Mouse (Mus musculus): ENCODE measurements around the gene Epdr1. TPM values are rescaled to one million over a fixed set of nuclear protein-coding genes. Genes with fewer than 3 reads are reported as not detected.
"Not testable (repeated sequence)": the region's sequence is repeated elsewhere in the genome, so short reads cannot be mapped to it uniquely, and the experiment has no call there.

Gene Epdr1
- polyA plus RNA-seq, 1 experiment from 2014 or later, result 0.23 TPM

DNA sequence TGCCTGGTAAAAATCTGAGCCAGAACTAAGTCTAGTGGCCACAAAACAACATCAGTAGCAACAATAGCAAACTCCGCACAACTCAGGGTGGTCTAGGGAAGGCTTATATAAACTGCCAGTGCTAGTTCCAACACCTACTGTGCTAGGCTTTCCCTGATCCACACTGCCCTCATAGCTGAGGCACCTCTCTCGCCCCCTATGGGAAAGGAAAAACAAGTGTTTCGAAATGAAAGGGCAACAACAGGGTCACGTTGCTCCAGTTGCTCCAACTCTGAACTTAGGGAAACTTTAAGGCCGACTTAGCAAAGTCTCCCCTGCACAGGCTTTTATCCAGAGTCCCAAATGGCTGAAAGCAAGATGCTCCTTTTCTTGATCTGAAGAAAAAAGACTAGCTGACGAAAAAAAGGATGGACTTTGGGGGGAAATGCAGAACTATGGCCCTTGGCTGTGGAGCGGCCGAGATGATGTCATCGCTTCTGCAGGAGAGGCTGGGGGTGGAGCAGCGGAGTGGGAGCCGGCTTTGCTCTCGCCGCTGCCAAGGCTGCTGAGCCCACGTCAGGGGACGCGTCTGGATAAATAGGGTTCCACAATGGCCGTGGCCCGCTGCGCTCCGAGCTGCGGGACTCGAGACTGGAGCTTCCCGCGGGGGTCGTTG lies 3.0 kb upstream of the Epdr1 start, which contains the start of gene Sfrp4:
TSS of gene Sfrp4 (plus strand) at position 532 of the 655 bp plus-strand sequence.
- Histone ChIP-seq H3K27ac (no peak within 1 kb of the TSS), H3K4me3 (ENCODE audit: inconsistent target) (peak within 1 kb of the TSS; percentile 1; the same call in 1 of the 2 replicates), H3K36me3 (ENCODE audit: inconsistent target) (no peaks in the 10 kb centered on the region), H3K79me2 (ENCODE audit: inconsistent target) (no peaks in the 10 kb centered on the region)
- WGBS (ENCODE audit: missing documents), result 5% methylated on average over 25 of the region's 25 CpGs

DNA sequence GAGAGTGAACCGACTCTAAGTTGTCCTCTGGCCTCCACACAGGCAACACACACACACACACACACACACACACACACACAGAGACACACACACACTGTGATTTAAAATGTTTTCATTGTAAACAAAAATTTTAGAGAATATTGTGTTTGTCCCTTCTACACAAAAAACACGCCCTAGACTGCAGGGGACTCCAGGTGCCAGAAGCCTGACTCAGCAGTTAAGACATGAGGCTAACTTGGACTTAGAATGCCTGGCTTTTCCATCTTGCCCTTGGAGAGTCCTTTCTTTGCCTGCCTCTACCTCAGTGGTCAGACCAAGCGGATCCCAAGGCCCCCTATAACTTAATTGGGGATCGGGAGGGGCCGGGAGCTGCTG lies 899 bp downstream of the Epdr1 start:
- no peaks in the 10 kb centered on the region for H3K36me3 ChIP-seq (ENCODE audit: inconsistent target)
- H3K27ac ChIP-seq, result no peak overlapping the region
- 16% methylated on average over 4 of the region's 5 CpGs for WGBS (ENCODE audit: missing documents)
- no peaks in the 10 kb centered on the region for H3K79me2 ChIP-seq (ENCODE audit: inconsistent target)
- H3K4me3 ChIP-seq (ENCODE audit: inconsistent target), result peak overlapping the region; percentile 16; the same call in 1 of the 2 replicates

DNA sequence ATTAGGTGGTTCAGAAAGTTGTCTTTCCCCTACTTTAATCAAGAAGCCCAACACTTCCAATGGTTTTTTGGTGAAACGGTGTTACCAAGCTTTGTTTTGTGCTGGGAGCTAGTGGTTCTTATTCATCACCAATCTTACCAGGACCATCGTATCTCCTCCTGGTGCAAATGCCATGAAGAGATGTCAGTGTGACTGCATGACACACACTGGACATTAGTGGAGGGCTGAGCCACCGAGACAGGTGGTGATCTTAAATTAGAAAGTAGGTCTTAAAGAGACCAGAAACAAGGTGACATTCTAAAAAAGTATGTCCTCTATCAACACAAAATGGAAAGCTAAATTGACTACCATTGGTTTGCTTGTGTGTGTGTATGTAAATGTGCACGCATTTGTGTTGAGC lies 1.6 kb downstream of the Epdr1 start:
- Histone ChIP-seq H3K79me2 (ENCODE audit: inconsistent target) (no peaks in the 10 kb centered on the region), H3K27ac (no peak overlapping the region), H3K4me3 (ENCODE audit: inconsistent target) (no peak overlapping the region), H3K36me3 (ENCODE audit: inconsistent target) (no peaks in the 10 kb centered on the region)
- WGBS (ENCODE audit: missing documents), result 92% methylated on average over 4 of the region's 4 CpGs

DNA sequence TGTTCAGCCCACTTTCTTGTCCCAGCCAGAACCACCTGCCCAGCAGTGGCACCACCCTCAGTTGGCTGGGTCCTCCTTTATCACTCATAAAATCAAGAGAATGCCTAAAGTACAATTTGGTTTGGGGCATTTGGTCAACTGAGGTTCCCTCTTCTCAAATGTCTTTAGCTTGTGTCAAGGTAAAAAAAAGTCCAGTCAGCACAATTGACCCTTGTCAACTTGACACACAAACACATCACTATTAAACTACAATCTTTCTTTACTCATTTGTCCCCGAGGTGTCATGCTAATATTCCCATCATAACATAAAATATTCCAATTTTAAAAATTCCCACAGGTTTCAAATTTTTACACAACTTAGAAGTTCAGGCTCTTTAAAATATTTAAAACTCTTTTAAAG lies 5.4 kb downstream of the Epdr1 start:
- Histone ChIP-seq H3K79me2 (ENCODE audit: inconsistent target) (no peaks in the 10 kb centered on the region), H3K36me3 (ENCODE audit: inconsistent target) (no peaks in the 10 kb centered on the region), H3K27ac (no peak overlapping the region), H3K4me3 (ENCODE audit: inconsistent target) (no peak overlapping the region)
- 82% methylated on average over 1 of the region's 1 CpGs for WGBS (ENCODE audit: missing documents)

DNA sequence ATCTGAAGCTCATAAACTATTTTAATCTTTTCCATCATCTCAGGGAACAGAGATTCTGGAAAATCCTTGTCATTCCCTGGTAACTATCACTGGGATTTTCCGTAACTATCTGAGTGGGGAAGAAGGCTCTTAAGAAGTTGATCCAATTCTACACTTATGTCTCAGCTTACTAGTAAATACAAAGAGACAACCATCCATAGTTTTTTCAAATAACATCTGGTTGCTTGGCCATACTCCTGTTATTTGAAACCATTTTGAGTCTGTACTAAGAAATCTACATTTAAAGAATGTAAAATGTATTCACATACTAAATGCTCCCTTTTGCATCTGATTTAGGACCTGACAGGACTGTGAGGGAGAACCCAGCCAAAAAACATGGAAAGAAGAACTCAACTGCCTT lies 6.3 kb downstream of the Epdr1 start:
- no peaks in the 10 kb centered on the region for H3K79me2 ChIP-seq (ENCODE audit: inconsistent target)
- H3K36me3 ChIP-seq (ENCODE audit: inconsistent target), result no peaks in the 10 kb centered on the region
- 100% methylated on average over 1 of the region's 1 CpGs for WGBS (ENCODE audit: missing documents)
- H3K4me3 ChIP-seq (ENCODE audit: inconsistent target), result no peak overlapping the region
- H3K27ac ChIP-seq, result no peak overlapping the region

DNA sequence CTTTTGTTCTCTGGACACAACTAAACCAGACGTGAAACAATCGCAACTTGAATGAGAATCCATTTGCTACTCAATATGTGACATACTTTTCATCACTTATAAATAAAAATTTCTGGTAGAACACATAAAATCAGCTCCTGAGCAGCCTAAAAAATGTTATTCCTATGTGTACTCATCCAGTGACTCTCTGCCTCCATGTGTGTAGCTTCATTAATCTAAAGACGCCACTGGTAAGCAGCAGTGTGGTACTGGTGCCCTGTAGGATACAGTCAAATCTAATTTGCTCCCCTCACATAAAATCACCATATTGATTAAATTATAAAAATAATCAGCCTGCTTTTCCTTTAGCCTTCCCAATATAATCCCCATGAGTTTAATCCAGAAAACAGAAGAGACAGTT lies 6.8 kb downstream of the Epdr1 start:
- WGBS (ENCODE audit: missing documents), result 90% methylated on average over 3 of the region's 3 CpGs
- Histone ChIP-seq H3K79me2 (ENCODE audit: inconsistent target) (no peaks in the 10 kb centered on the region), H3K4me3 (ENCODE audit: inconsistent target) (no peak overlapping the region), H3K36me3 (ENCODE audit: inconsistent target) (no peaks in the 10 kb centered on the region), H3K27ac (no peak overlapping the region)

DNA sequence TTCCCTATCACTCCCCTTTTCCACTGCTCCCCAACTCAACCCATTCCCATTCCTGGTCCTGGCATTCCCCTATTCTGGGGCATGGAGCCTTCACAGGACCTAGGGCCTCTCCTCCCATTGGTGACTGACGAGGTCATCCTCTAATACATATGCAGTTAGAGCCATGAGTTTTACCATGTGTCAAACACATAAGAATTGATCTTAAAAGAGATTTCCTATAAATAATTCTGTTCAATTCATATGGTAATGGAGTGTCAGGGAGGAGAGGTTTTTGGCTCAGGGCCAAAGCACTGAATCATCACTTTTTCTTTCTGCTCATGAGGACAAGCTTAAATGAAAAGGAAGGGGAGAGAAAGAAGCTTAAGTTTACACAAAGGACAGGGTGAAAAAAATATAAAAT lies 7.4 kb downstream of the Epdr1 start:
- 89% methylated on average over 1 of the region's 1 CpGs for WGBS (ENCODE audit: missing documents)
- H3K36me3 ChIP-seq (ENCODE audit: inconsistent target), result no peaks in the 10 kb centered on the region
- H3K27ac ChIP-seq, result no peak overlapping the region
- H3K4me3 ChIP-seq (ENCODE audit: inconsistent target), result no peak overlapping the region
- no peaks in the 10 kb centered on the region for H3K79me2 ChIP-seq (ENCODE audit: inconsistent target)

DNA sequence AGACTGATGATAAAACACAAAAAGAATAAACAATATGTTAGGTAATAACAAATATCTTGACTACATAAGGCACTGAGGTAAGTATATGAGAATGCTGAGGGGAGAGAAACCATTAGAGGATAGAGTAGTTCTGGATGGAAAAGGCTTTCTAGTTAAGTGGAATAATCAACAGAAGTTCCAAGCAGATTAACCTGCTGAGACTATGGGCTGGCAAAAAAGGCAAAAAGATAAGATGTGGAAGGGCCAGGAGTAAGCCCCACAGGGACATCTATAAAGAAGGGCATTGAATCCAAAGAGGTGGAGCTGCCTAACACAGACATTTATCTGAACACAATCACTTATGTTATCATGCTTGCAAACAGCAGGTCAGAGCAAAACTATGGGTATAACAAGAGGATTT lies 11.6 kb downstream of the Epdr1 start:
- Histone ChIP-seq H3K4me3 (ENCODE audit: inconsistent target) (no peak overlapping the region), H3K27ac (no peak overlapping the region), H3K79me2 (ENCODE audit: inconsistent target) (no peaks in the 10 kb centered on the region), H3K36me3 (ENCODE audit: inconsistent target) (no peaks in the 10 kb centered on the region)

DNA sequence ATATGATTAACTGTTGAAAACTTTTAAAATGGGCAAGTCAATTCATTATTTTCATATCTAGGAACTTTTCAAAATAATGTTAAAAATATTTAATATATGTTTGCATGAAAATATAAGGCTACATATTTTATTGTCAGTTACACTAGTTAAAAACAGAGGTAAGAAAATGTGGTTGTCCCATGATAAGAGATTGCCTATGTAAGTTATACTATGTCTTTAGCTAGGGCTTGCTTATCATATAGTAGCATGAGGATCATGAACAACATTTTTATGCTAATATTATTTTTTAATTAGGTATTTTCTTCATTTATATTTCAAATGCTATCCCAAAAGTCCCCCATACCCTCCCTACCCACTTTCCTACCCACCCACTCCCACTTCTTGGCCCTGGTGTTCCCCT lies 14.8 kb downstream of the Epdr1 start:
- Histone ChIP-seq H3K27ac (no peak overlapping the region), H3K4me3 (ENCODE audit: inconsistent target) (no peak overlapping the region), H3K36me3 (ENCODE audit: inconsistent target) (no peaks in the 10 kb centered on the region), H3K79me2 (ENCODE audit: inconsistent target) (no peaks in the 10 kb centered on the region)

DNA sequence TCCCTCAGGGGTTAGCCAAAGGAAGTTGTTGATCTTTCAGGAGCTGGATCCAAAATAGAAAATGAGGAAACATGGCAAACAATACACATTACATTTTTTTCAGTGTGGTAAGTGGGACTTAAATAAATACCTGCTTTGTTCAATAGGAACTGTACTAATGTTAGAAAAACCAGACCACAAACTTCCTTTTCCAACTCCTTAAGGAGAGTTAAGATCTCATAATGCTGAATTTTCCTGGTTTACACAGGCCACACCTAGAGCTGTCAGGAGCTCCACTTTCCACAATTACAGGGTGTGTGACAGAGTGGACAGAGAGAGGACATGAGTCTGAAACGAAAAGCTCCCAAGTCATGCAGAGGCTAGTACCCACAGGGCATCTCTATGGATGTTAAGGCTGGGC lies 16.0 kb downstream of the Epdr1 start:
- Histone ChIP-seq H3K36me3 (ENCODE audit: inconsistent target) (no peaks in the 10 kb centered on the region), H3K79me2 (ENCODE audit: inconsistent target) (no peaks in the 10 kb centered on the region), H3K4me3 (ENCODE audit: inconsistent target) (no peak overlapping the region), H3K27ac (no peak overlapping the region)
- 60% methylated on average over 1 of the region's 1 CpGs for WGBS (ENCODE audit: missing documents)

DNA sequence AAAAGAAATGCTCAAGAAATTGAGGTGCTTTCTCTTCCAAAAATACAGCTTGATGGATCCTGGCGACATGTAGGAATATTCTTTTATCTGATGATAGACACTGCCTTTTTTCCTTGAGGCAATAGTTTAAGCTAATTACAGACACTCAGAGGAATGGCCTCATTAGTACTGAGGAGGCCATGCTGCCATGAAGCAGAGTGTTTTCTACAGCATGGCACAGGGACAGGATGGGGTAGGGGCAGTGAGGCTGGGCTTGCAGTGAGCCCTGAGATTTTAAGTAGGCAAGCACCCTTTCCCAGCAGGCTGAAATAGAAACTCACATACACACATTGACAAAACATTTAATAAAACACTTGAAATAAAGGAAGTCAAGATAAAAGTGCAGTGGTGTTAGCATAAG lies 17.2 kb downstream of the Epdr1 start:
- Histone ChIP-seq H3K27ac (no peak overlapping the region), H3K4me3 (ENCODE audit: inconsistent target) (no peak overlapping the region), H3K36me3 (ENCODE audit: inconsistent target) (no peaks in the 10 kb centered on the region), H3K79me2 (ENCODE audit: inconsistent target) (no peaks in the 10 kb centered on the region)
- WGBS (ENCODE audit: missing documents), result 100% methylated on average over 1 of the region's 1 CpGs

DNA sequence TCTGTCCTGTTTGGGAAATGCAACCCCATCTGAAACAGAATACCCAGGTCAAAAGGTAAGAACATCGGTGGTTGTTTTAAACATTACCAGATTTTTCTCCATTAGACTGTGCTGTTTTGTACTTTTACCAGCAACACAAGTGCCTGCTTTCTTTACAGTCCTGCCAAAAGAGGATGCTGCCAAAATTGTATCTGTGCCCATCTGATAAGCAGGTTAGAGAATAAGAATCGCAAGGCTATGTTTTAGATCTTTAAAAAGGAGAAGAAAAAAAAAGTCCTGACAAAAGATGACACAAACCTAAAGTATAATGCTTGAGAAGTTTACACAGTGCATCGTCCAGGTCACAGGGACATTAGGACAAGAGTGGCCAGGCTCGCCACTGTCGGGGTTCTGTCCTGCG lies 20.5 kb downstream of the Epdr1 start:
- H3K36me3 ChIP-seq (ENCODE audit: inconsistent target), result no peaks in the 10 kb centered on the region
- no peaks in the 10 kb centered on the region for H3K79me2 ChIP-seq (ENCODE audit: inconsistent target)
- H3K4me3 ChIP-seq (ENCODE audit: inconsistent target), result no peak overlapping the region
- H3K27ac ChIP-seq, result no peak overlapping the region
- 74% methylated on average over 6 of the region's 6 CpGs for WGBS (ENCODE audit: missing documents)

DNA sequence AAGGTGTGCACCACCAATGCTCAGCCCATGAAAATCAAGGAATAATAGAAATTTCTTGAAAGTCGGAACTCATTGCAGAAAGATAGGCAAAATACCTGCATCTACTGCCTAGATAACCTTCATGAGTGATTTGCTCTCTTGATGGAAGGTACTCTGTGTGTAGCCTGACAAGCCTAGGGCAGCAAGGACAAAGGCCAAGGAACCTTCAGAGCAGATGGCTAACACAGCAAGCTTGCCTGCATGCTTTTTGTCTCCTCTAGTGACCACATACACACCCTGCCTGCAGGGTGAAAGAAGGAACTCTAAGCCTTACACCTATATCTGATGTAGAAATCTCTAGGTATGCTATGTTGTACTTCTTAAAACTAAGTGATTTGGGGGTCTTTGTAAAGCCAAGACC lies 24.6 kb downstream of the Epdr1 start:
- WGBS (ENCODE audit: missing documents), result 93% methylated on average over 1 of the region's 1 CpGs
- Histone ChIP-seq H3K36me3 (ENCODE audit: inconsistent target) (no peaks in the 10 kb centered on the region), H3K4me3 (ENCODE audit: inconsistent target) (no peak overlapping the region), H3K27ac (no peak overlapping the region), H3K79me2 (ENCODE audit: inconsistent target) (no peaks in the 10 kb centered on the region)

DNA sequence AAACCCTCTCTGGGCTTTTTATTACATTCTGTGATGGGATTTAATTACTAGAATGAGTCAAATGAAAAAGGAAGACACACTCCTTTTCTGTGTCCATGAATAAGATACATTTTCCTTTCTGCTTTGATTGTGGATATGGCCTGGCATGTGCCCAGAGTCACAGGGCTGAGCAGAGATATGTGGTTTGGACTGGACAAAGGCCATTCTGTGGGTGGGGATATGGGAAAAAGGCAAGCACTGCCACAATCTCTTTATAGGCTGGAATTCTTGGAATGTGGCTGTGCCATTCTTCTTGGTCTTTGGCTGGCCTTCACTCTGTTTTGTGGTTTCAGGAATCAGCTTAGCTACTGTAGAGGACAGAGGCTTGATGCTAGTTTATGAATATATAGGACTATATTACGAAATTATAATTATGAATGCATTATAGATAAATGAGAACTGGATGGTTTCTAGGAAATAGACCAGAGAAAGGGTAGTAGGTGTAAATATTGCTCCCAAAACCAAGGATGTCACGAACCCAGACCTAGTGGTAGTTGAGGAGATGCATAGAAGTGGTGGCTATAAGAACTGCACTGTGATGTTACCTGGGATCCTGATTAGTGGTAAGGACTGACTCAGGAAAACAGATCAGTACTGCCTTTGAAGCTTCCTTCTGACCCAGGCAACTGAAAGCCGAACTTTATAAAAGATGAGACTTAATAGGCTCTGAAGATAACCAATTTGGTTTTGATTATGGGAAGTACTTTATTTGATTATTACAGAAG lies 28.5 kb downstream of the Epdr1 start:
- Histone ChIP-seq H3K36me3 (ENCODE audit: inconsistent target) (no peaks in the 10 kb centered on the region), H3K4me3 (ENCODE audit: inconsistent target) (no peak overlapping the region), H3K27ac (no peak overlapping the region), H3K79me2 (ENCODE audit: inconsistent target) (no peaks in the 10 kb centered on the region)
- 90% methylated on average over 3 of the region's 3 CpGs for WGBS (ENCODE audit: missing documents)

DNA sequence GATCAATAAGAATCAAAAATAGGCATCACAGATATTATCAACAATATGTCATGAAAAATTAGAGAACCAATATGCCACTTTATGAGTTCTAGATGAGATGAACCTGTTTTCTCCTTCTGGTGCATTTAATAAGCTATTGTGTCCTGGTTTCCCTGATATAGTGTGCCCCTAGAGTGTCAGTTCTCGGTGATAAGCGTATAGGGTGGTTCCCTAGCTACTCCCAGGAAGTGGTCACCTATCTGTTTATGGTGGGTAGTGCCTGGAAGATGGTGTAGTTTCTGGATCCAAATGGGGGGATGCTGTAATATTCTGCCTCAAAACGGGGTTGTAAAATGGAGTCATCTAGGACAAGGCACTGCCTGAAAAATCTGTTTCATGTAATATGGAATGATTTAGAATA lies 43.8 kb downstream of the Epdr1 start:
- WGBS (ENCODE audit: missing documents), result 93% methylated on average over 3 of the region's 3 CpGs

DNA sequence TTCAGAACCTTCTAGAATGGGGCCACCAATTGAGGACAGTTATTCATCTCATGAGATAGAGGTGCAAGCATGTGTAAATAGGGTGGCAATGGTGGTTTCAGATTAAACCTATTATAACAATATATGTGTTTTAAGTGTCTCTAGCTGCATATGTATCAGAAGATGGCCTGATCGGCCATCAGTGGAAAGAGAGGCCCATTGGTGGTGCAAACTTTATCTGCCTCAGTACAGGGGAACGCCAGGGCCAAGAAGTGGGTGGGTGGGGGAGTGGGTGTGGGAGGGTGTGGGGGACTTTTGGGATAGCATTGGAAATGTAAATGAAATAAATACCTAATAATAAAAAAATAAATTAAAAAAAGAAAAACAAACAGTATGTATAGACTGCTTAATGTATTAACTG lies 45.0 kb downstream of the Epdr1 start:
- not testable (repeated sequence) for H3K27ac ChIP-seq; H3K4me3 ChIP-seq (ENCODE audit: inconsistent target); H3K36me3 ChIP-seq (ENCODE audit: inconsistent target); H3K79me2 ChIP-seq (ENCODE audit: inconsistent target)
- 75% methylated on average over 2 of the region's 2 CpGs for WGBS (ENCODE audit: missing documents)

More for the DNA sequence above, 43.8 kb downstream of the Epdr1 start:
- Histone ChIP-seq H3K36me3 (ENCODE audit: inconsistent target) (no peaks in the 10 kb centered on the region), H3K79me2 (ENCODE audit: inconsistent target) (no peaks in the 10 kb centered on the region), H3K4me3 (ENCODE audit: inconsistent target) (no peak overlapping the region), H3K27ac (no peak overlapping the region)
